ENCODE assay signal across 8 mouse cellular contexts in genomic region chr19:57403700-57404501, GRCm38 (mm10). TPM values are rescaled to one million over a fixed set of nuclear protein-coding genes. Genes with fewer than 3 reads are reported as not detected.
A peak's percentile ranks its signal among the peaks of the same experiment; 100 is the strongest.
DNase-seq lines count a peak whose midpoint lies in the region; ATAC-seq lines count a peak whose summit lies in the region.

No protein-coding gene starts in this region.

- no peaks in the 10 kb centered on the region for H3K9me3 ChIP-seq in intestine, embryonic 15.5 days
- H3K9me3 ChIP-seq in midbrain, embryonic 10.5 days (replicated peaks) = no peaks in the 10 kb centered on the region

- WGBS in intestine, embryonic 15.5 days = 11% methylated on average over 24 of the region's 24 CpGs
- 17% methylated on average over 24 of the region's 24 CpGs for WGBS in midbrain, embryonic 10.5 days

- no peak overlapping the region for H3K9ac ChIP-seq in intestine, embryonic 15.5 days

- intact Hi-C loops in left cerebral cortex, postnatal 36 days (cut with DNase I) = loop anchor here (2.0 to 5.0 kb wide), 2 partner anchors 48 to 239 kb away; partner anchors contain the start of gene Trub1

- no peak overlapping the region for H3K4me3 ChIP-seq in intestine, embryonic 15.5 days (replicated peaks)
- peak overlapping the region; percentile 47 for H3K4me3 ChIP-seq in midbrain, embryonic 10.5 days

- 0 out of 2 replicates have a peak overlapping the region, but pooled peaks have one; percentile 20 for H3K27ac ChIP-seq in intestine, embryonic 15.5 days
- peak overlapping the region; percentile 76; the same call in 1 of the 2 replicates for H3K27ac ChIP-seq in midbrain, embryonic 10.5 days (replicated peaks)

- no peaks in the 10 kb centered on the region for H3K27me3 ChIP-seq in intestine, embryonic 15.5 days (replicated peaks)
- no peaks in the 10 kb centered on the region for H3K27me3 ChIP-seq in midbrain, embryonic 10.5 days (ENCODE audit: low read depth, poor library complexity, severe bottlenecking)

- H3K36me3 ChIP-seq in intestine, embryonic 15.5 days = no peaks in the 10 kb centered on the region
- no peaks in the 10 kb centered on the region for H3K36me3 ChIP-seq in midbrain, embryonic 10.5 days

- peak overlapping the region; percentile 33 for H3K4me2 ChIP-seq in intestine, embryonic 15.5 days (replicated peaks)

- H3K4me1 ChIP-seq in intestine, embryonic 15.5 days (replicated peaks) = peaks cover 9% of the 10 kb centered on the region; the same call in 1 of the 2 replicates
- peaks cover 14% of the 10 kb centered on the region; the same call in 1 of the 2 replicates for H3K4me1 ChIP-seq in midbrain, embryonic 10.5 days

- peak; percentile 90 for ATAC-seq in intestine, embryonic 15.5 days

- DNase-seq in adrenal gland, adult (ENCODE audit: inconsistent age in 2 of 2, low spot score in 1 of 2) = peak; percentile 79 to 93
- peak; percentile 95 for DNase-seq in embryo, embryonic 10 days (ENCODE audit: low spot score)
- peak; percentile 82 to 85 for DNase-seq in gastrocnemius, postnatal 4 days (ENCODE audit: low spot score in 2 of 2)
- DNase-seq in left cerebral cortex, postnatal 36 days (ENCODE audit: low spot score in 2 of 2) = peak; percentile 54 to 58
- peak; percentile 91 for DNase-seq in midbrain, embryonic 10.5 days (ENCODE audit: low spot score)
- DNase-seq in right cerebral cortex, postnatal 36 days (ENCODE audit: low spot score in 2 of 2) = peak; percentile 39 to 44
- DNase-seq in urinary bladder, postnatal 4 days (ENCODE audit: low spot score in 2 of 2) = peak; percentile 82 to 91

RNA-seq across cellular contexts. Expression of gene Fam160b1, which starts 43.4 kb away (rescaled TPM):
- 10 to 100 TPM; 15.7 to 17.2 TPM for total RNA-seq in gastrocnemius, postnatal 4 days (2021)
- 11.7 and 12.8 TPM in 2 replicates for polyA plus RNA-seq in intestine, embryonic 15.5 days (2015; fragmentation: Nextera tagmentation; extraction: Ambion mirVana)
- 10 to 100 TPM; 23.4 to 24.3 TPM for total RNA-seq in left cerebral cortex, postnatal 36 days (2021)
- polyA plus RNA-seq in midbrain, embryonic 10.5 days (2016; fragmentation: Nextera tagmentation; extraction: Ambion mirVana) = 10.2 and 11.0 TPM in 2 replicates

RNA-seq across cellular contexts. Expression of gene Trub1, which starts 48.8 kb away (rescaled TPM):
- 10 to 100 TPM; 11.8 to 14.1 TPM for total RNA-seq in gastrocnemius, postnatal 4 days (2021)
- 20.6 and 24.1 TPM in 2 replicates for polyA plus RNA-seq in intestine, embryonic 15.5 days (2015; fragmentation: Nextera tagmentation; extraction: Ambion mirVana)
- 10 to 100 TPM; 19.2 to 20.6 TPM for total RNA-seq in left cerebral cortex, postnatal 36 days (2021)
- polyA plus RNA-seq in midbrain, embryonic 10.5 days (2016; fragmentation: Nextera tagmentation; extraction: Ambion mirVana) = 22.5 and 22.7 TPM in 2 replicates

Comparison
In these comparisons a context has a peak if more than half of its experiments do, and no peak if none do; other contexts are left out.
1. DNase-seq: peak in every context shown above with its lines; median percentile 95 in embryo, embryonic 10 days; 91 in midbrain, embryonic 10.5 days; 86 in urinary bladder, postnatal 4 days; 86 in adrenal gland, adult; 84 in gastrocnemius, postnatal 4 days; 56 in left cerebral cortex, postnatal 36 days; 42 in right cerebral cortex, postnatal 36 days.